Mouse (Mus musculus) telencephalon, adult 2 months (tissue): Measurements from ENCODE around the gene Alms1.
"Not testable (repeated sequence)": the region's sequence is repeated elsewhere in the genome, so short reads cannot be mapped to it uniquely, and the experiment has no call there.

Experiments used
- DNase-seq: peaks from one replicate; pipeline ENCODE4 v3.0.0-alpha.2; 2011; ENCODE audit warnings: low read depth, low spot score

Alms1 gene

GRCm38 (mm10) chr6:85587396-85588143 lies at the start of gene Alms1:
Gene Alms1 (plus strand): TSS chr6:85587531.
- DNase-seq, result peak; percentile 87

- no peak for DNase-seq
These were observed 43.8 kb upstream of the Alms1 start for GRCm38 (mm10) chr6:85543351-85544175.

GRCm38 (mm10) chr6:85544251-85544881 lies 43.0 kb upstream of the Alms1 start:
- peak; percentile 74 for DNase-seq

GRCm38 (mm10) chr6:85547642-85548041 lies 39.7 kb upstream of the Alms1 start:
- no peak for DNase-seq

- DNase-seq, result no peak
These were observed 25.0 kb upstream of the Alms1 start for GRCm38 (mm10) chr6:85562374-85562773.

GRCm38 (mm10) chr6:85572816-85573215 lies 14.5 kb upstream of the Alms1 start:
- DNase-seq, result no peak

- DNase-seq, result no peak
These were observed 5.6 kb upstream of the Alms1 start for GRCm38 (mm10) chr6:85581688-85582087.

- no peak for DNase-seq
These were observed 2.7 kb upstream of the Alms1 start for GRCm38 (mm10) chr6:85584612-85585011.

GRCm38 (mm10) chr6:85586805-85587367 lies 445 bp upstream of the Alms1 start:
- DNase-seq, result no peak

GRCm38 (mm10) chr6:85588164-85588563 lies 833 bp downstream of the Alms1 start:
- DNase-seq, result peak; percentile 3

- DNase-seq, result no peak
These were observed 1.2 kb downstream of the Alms1 start for GRCm38 (mm10) chr6:85588568-85588967.

- DNase-seq, result no peak
These were observed 2.8 kb downstream of the Alms1 start for GRCm38 (mm10) chr6:85590116-85590515.

GRCm38 (mm10) chr6:85599310-85599709 lies 12.0 kb downstream of the Alms1 start:
- no peak for DNase-seq

- DNase-seq, result no peak
These were observed 23.2 kb downstream of the Alms1 start for GRCm38 (mm10) chr6:85610511-85610910.

- DNase-seq, result no peak
These were observed 33.5 kb downstream of the Alms1 start for GRCm38 (mm10) chr6:85620826-85621225.

GRCm38 (mm10) chr6:85621600-85621999 lies 34.3 kb downstream of the Alms1 start:
- DNase-seq, result no peak

- no peak for DNase-seq
These were observed 37.2 kb downstream of the Alms1 start for GRCm38 (mm10) chr6:85624511-85624910.

GRCm38 (mm10) chr6:85633165-85633564 lies 45.8 kb downstream of the Alms1 start:
- DNase-seq, result no peak

- DNase-seq, result no peak
These were observed 65.9 kb downstream of the Alms1 start for GRCm38 (mm10) chr6:85653244-85653643.

GRCm38 (mm10) chr6:85701943-85702342 lies 114.6 kb downstream of the Alms1 start:
- DNase-seq, result not testable (repeated sequence)

GRCm38 (mm10) chr6:85709206-85709605 lies 121.9 kb downstream of the Alms1 start:
- DNase-seq, result not testable (repeated sequence)

- DNase-seq, result not testable (repeated sequence)
These were observed 122.3 kb downstream of the Alms1 start for GRCm38 (mm10) chr6:85709607-85710006.
